Mouse (Mus musculus) megakaryocyte, embryonic 14.5 days (primary cell): ENCODE data around the gene Krtap19-2. TPM values are rescaled to one million over a fixed set of nuclear protein-coding genes. Genes with fewer than 3 reads are reported as not detected.

Experiments used
- H3K27me3 ChIP-seq: replicated peaks from 2 replicates; pipeline ENCODE3; 2012; ENCODE audit warnings: inconsistent platforms
- H3K36me3 ChIP-seq: replicated peaks from 2 replicates; pipeline ENCODE3; 2012; ENCODE audit warnings: low read length, inconsistent platforms, mixed read lengths
- H3K4me1 ChIP-seq: 2 replicates; pipeline ENCODE4 v1.6.1; 2012; ENCODE audit warnings: inconsistent platforms
- H3K4me3 ChIP-seq: replicated peaks from 2 replicates; pipeline ENCODE3; 2012; ENCODE audit warnings: moderate library complexity, mild to moderate bottlenecking, inconsistent platforms
- H3K9me3 ChIP-seq: 2 replicates; pipeline ENCODE4 v1.6.1; 2012; ENCODE audit warnings: inconsistent platforms
- FLI1 ChIP-seq: IDR thresholded peaks from 2 replicates; pipeline ENCODE4 v1.6.1; 2012; ENCODE audit warnings: low read length, inconsistent platforms, mixed read lengths
- GATA1 ChIP-seq: IDR thresholded peaks from 3 replicates; pipeline ENCODE4 v1.6.1; 2012; ENCODE audit warnings: mixed read lengths, low read length, inconsistent platforms, borderline replicate concordance
- polyA plus RNA-seq: library from polyadenylated mRNA; stranded (reverse); fragments of >175 nt; gene quantifications from 2 replicates; pipeline ENCODE4 v1.2.3, GENCODE M21; 2012; ENCODE audit warnings: low replicate concordance; ENCODE audit not compliant: insufficient read depth

Krtap19-2 gene
- polyA plus RNA-seq, 1 experiment = not detected

- Histone ChIP-seq H3K36me3 (no peaks in the 10 kb centered on the region), H3K9me3 (peaks cover 11% of the 10 kb centered on the region; the same call in 1 of the 2 replicates), H3K4me1 (no peaks in the 10 kb centered on the region), H3K27me3 (no peaks in the 10 kb centered on the region), H3K4me3 (no peak overlapping the region)
- no peak for TF ChIP-seq FLI1
- no peak for TF ChIP-seq GATA1
Measured at GRCm38 (mm10) chr16:88826978-88827377, 47.1 kb downstream of the Krtap19-2 start.

- Histone ChIP-seq H3K9me3 (peaks cover 11% of the 10 kb centered on the region; the same call in 1 of the 2 replicates), H3K4me1 (no peaks in the 10 kb centered on the region), H3K4me3 (no peak within 1 kb of the TSS), H3K27me3 (no peaks in the 10 kb centered on the region), H3K36me3 (no peaks in the 10 kb centered on the region)
- TF ChIP-seq GATA1 (no peak), FLI1 (no peak)
Measured at GRCm38 (mm10) chr16:88826095-88826652, 47.9 kb downstream of the Krtap19-2 start, which contains the start of gene Krtap14. TSS of gene Krtap14 (minus strand) at chr16:88826145.

- no peaks in the 10 kb centered on the region for H3K36me3 ChIP-seq
- no peak overlapping the region for H3K4me3 ChIP-seq
- H3K27me3 ChIP-seq = no peaks in the 10 kb centered on the region
- H3K4me1 ChIP-seq = no peaks in the 10 kb centered on the region
- TF ChIP-seq FLI1 (no peak), GATA1 (no peak)
- H3K9me3 ChIP-seq = peaks cover 11% of the 10 kb centered on the region; the same call in 1 of the 2 replicates
Measured at GRCm38 (mm10) chr16:88823736-88824135, 50.3 kb downstream of the Krtap19-2 start.

Other genes with a start within 250 kb of the Krtap19-2 start
- gene 2310079G19Rik, start 246.6 kb downstream of the Krtap19-2 start, polyA plus RNA-seq = not detected in 2 replicates
- not detected in 2 replicates for gene Krtap26-1, start 226.5 kb downstream of the Krtap19-2 start, polyA plus RNA-seq
- gene Krtap27-1, start 202.6 kb downstream of the Krtap19-2 start, polyA plus RNA-seq = not detected in 2 replicates
- not detected in 2 replicates for gene 2310061N02Rik, start 166.3 kb downstream of the Krtap19-2 start, polyA plus RNA-seq
- not detected in 2 replicates for gene Krtap13-1, start 145.4 kb downstream of the Krtap19-2 start, polyA plus RNA-seq
- not detected in 2 replicates for gene Krtap13, start 122.6 kb downstream of the Krtap19-2 start, polyA plus RNA-seq
- not detected in 2 replicates for gene 2310034C09Rik, start 115.4 kb downstream of the Krtap19-2 start, polyA plus RNA-seq
- gene 2310057N15Rik, start 100.1 kb downstream of the Krtap19-2 start, polyA plus RNA-seq = not detected in 2 replicates
- not detected in 2 replicates for gene Gm5965, start 96.4 kb downstream of the Krtap19-2 start, polyA plus RNA-seq
- gene Gm20741, start 62.0 kb downstream of the Krtap19-2 start, polyA plus RNA-seq = not detected in 2 replicates
- not detected in 2 replicates for gene Krtap15, start 54.1 kb downstream of the Krtap19-2 start, polyA plus RNA-seq
- not detected in 2 replicates for gene Krtap14, start 48.1 kb downstream of the Krtap19-2 start, polyA plus RNA-seq
- gene Krtap19-1, start 4.9 kb downstream of the Krtap19-2 start, polyA plus RNA-seq = not detected in 2 replicates
- gene Krtap19-3, start 3.8 kb upstream of the Krtap19-2 start, polyA plus RNA-seq = not detected in 2 replicates
- not detected in 2 replicates for gene Krtap19-4, start 10.8 kb upstream of the Krtap19-2 start, polyA plus RNA-seq
- gene Krtap19-5, start 22.2 kb upstream of the Krtap19-2 start, polyA plus RNA-seq = not detected in 2 replicates
- gene Krtap19-9b, start 58.0 kb upstream of the Krtap19-2 start, polyA plus RNA-seq = not detected in 2 replicates
- gene Krtap16-3, start 88.6 kb upstream of the Krtap19-2 start, polyA plus RNA-seq = not detected in 2 replicates
- gene Krtap22-2, start 136.5 kb upstream of the Krtap19-2 start, polyA plus RNA-seq = not detected in 2 replicates
- gene Gm10229, start 141.0 kb upstream of the Krtap19-2 start, polyA plus RNA-seq = not detected in 2 replicates
- not detected in 2 replicates for gene Krtap6-1, start 157.4 kb upstream of the Krtap19-2 start, polyA plus RNA-seq
- gene Gm10228, start 167.2 kb upstream of the Krtap19-2 start, polyA plus RNA-seq = not detected in 2 replicates
- not detected in 2 replicates for gene Krtap6-5, start 173.6 kb upstream of the Krtap19-2 start, polyA plus RNA-seq
- gene 1110025L11Rik, start 189.7 kb upstream of the Krtap19-2 start, polyA plus RNA-seq = not detected in 2 replicates
- not detected in 2 replicates for gene Krtap6-3, start 209.7 kb upstream of the Krtap19-2 start, polyA plus RNA-seq